Mouse (Mus musculus) MEL (cell line): ENCODE data around the gene Gpr34. TPM values are rescaled to one million over a fixed set of nuclear protein-coding genes. Genes with fewer than 3 reads are reported as not detected.

ENCODE experiments used
- DNase-seq: peaks from one replicate; pipeline ENCODE4 v3.0.0; 2011; ENCODE audit warnings: low read depth, low spot score
- H3K27ac ChIP-seq: 2 replicates; pipeline ENCODE4 v1.5.1; 2012; ENCODE audit warnings: low read depth, mild to moderate bottlenecking, control low read depth, low read length, moderate library complexity; ENCODE audit not compliant: control insufficient read depth
- H3K27me3 ChIP-seq, 2 experiments: fragments of 150-350 bp in 1 of 2; sonication (generic) in 1 of 2; 2 replicates each; pipeline ENCODE4 v1.6.1; 2012; ENCODE audit warnings: low read length in 2 of 2, mild to moderate bottlenecking in 2 of 2, improper control_type of control experiment in 1 of 2, moderate library complexity in 1 of 2; ENCODE audit not compliant: insufficient read depth in 2 of 2, control insufficient read depth in 1 of 2
- H3K36me3 ChIP-seq, 2 experiments: 2 replicates each; pipeline ENCODE4 v1.6.1; 2012 to 2014; ENCODE audit warnings: low read length in 2 of 2, improper control_type of control experiment in 1 of 2, inconsistent platforms in 1 of 2, mild to moderate bottlenecking in 1 of 2; ENCODE audit not compliant: insufficient read depth in 2 of 2, control insufficient read depth in 1 of 2
- H3K4me1 ChIP-seq, 2 experiments: fragments of 150-350 bp in 1 of 2; sonication (generic) in 1 of 2; 2 replicates each; pipeline ENCODE4 v1.6.1; 2012; ENCODE audit warnings: low read length in 2 of 2, improper control_type of control experiment in 1 of 2, mild to moderate bottlenecking in 1 of 2; ENCODE audit not compliant: insufficient read depth in 2 of 2, control insufficient read depth in 1 of 2
- H3K4me3 ChIP-seq, 2 experiments: fragments of 150-350 bp in 1 of 2; sonication (generic) in 1 of 2; 2 replicates each; pipeline ENCODE4 v1.5.1; 2012; ENCODE audit warnings: low read depth in 2 of 2, low read length in 2 of 2, mild to moderate bottlenecking in 2 of 2, moderate library complexity in 2 of 2, control low read depth in 1 of 2, improper control_type of control experiment in 1 of 2; ENCODE audit not compliant: control insufficient read depth in 1 of 2, insufficient read depth in 1 of 2
- H3K79me2 ChIP-seq: 2 replicates; pipeline ENCODE4 v1.6.1; 2012; ENCODE audit warnings: mild to moderate bottlenecking, low read length, moderate library complexity; ENCODE audit not compliant: control insufficient read depth, poor library complexity, insufficient read depth
- H3K9ac ChIP-seq: 2 replicates; pipeline ENCODE4 v1.6.1; 2012; ENCODE audit warnings: low read depth, mild to moderate bottlenecking, control low read depth, low read length, moderate library complexity; ENCODE audit not compliant: control insufficient read depth, poor library complexity, severe bottlenecking
- H3K9me3 ChIP-seq: fragments of 150-350 bp; sonication (generic); replicated peaks from 2 replicates; pipeline ENCODE4 v1.6.1; 2012; ENCODE audit warnings: mild to moderate bottlenecking, low read length, improper control_type of control experiment, moderate library complexity; ENCODE audit not compliant: insufficient read depth
- CHD1 ChIP-seq: IDR thresholded peaks from 2 replicates; pipeline ENCODE4 v1.6.1; 2012; ENCODE audit warnings: low read depth, mild to moderate bottlenecking, inconsistent platforms, low read length, improper control_type of control experiment
- CTCF ChIP-seq, 3 experiments: IDR thresholded peaks in 2 of 3; conservative IDR thresholded peaks in 1 of 3; 2 replicates each; pipeline ENCODE4 v1.5.1; 2011 to 2012; ENCODE audit warnings: low read length in 3 of 3, low read depth in 2 of 3, mild to moderate bottlenecking in 2 of 3, improper control_type of control experiment in 1 of 3, inconsistent platforms in 1 of 3, mixed read lengths in 1 of 3, moderate library complexity in 1 of 3; ENCODE audit not compliant: control insufficient read depth in 1 of 3, insufficient read depth in 1 of 3, poor library complexity in 1 of 3, severe bottlenecking in 1 of 3
- E2F4 ChIP-seq: IDR thresholded peaks from 2 replicates; pipeline ENCODE4 v1.6.1; 2011; ENCODE audit warnings: low read depth, low read length, improper control_type of control experiment, borderline replicate concordance
- ELF1 ChIP-seq: IDR thresholded peaks from 2 replicates; pipeline ENCODE4 v1.6.1; 2014; ENCODE audit warnings: low read depth, mild to moderate bottlenecking, inconsistent platforms, low read length, improper control_type of control experiment, moderate library complexity
- ETS1 ChIP-seq: IDR thresholded peaks from 2 replicates; pipeline ENCODE4 v1.6.1; 2012; ENCODE audit warnings: low read depth, mild to moderate bottlenecking, inconsistent platforms, low read length, improper control_type of control experiment, moderate library complexity
- GABPA ChIP-seq: IDR thresholded peaks from 2 replicates; pipeline ENCODE4 v1.6.1; 2012; ENCODE audit warnings: low read depth, mild to moderate bottlenecking, inconsistent platforms, low read length, improper control_type of control experiment, moderate library complexity
- GATA1 ChIP-seq: IDR thresholded peaks from 2 replicates; pipeline ENCODE4 v1.6.1; 2011; ENCODE audit warnings: low read depth, low read length, improper control_type of control experiment
- HCFC1 ChIP-seq: IDR thresholded peaks from 2 replicates; pipeline ENCODE4 v1.6.1; 2012; ENCODE audit warnings: low read depth, mild to moderate bottlenecking, inconsistent platforms, low read length, improper control_type of control experiment, moderate library complexity
- MAFK ChIP-seq: IDR thresholded peaks from 2 replicates; pipeline ENCODE4 v1.6.1; 2011; ENCODE audit warnings: low read depth, mild to moderate bottlenecking, low read length, improper control_type of control experiment, borderline replicate concordance
- MEF2A ChIP-seq: IDR thresholded peaks from 2 replicates; pipeline ENCODE4 v1.6.1; 2014; ENCODE audit warnings: low read depth, mild to moderate bottlenecking, inconsistent platforms, low read length, improper control_type of control experiment; ENCODE audit not compliant: poor library complexity, insufficient replicate concordance, severe bottlenecking; ENCODE audit errors: extremely low read depth
- MXI1 ChIP-seq: IDR thresholded peaks from 2 replicates; pipeline ENCODE4 v1.6.1; 2011; ENCODE audit warnings: mild to moderate bottlenecking, low read depth, low read length, improper control_type of control experiment
- NRF1 ChIP-seq: IDR thresholded peaks from 2 replicates; pipeline ENCODE4 v1.6.1; 2014; ENCODE audit warnings: low read depth, mild to moderate bottlenecking, inconsistent platforms, low read length, improper control_type of control experiment, moderate library complexity; ENCODE audit not compliant: poor library complexity, insufficient read depth, severe bottlenecking
- POLR2A ChIP-seq, 2 experiments: IDR thresholded peaks; 2 replicates each; pipeline ENCODE4 v1.6.1; 2011 to 2012; ENCODE audit warnings: low read length in 2 of 2, mild to moderate bottlenecking in 2 of 2, control low read depth in 1 of 2, improper control_type of control experiment in 1 of 2, low read depth in 1 of 2, moderate library complexity in 1 of 2; ENCODE audit not compliant: control insufficient read depth in 1 of 2, insufficient read depth in 1 of 2, poor library complexity in 1 of 2
- POLR2AphosphoS2 ChIP-seq: IDR thresholded peaks from 2 replicates; pipeline ENCODE4 v1.6.1; 2011; ENCODE audit warnings: low read length, improper control_type of control experiment
- POLR2AphosphoS5 ChIP-seq: IDR thresholded peaks from 2 replicates; pipeline ENCODE4 v1.6.1; 2012; ENCODE audit warnings: low read depth, borderline replicate concordance, mild to moderate bottlenecking, inconsistent platforms, low read length, moderate library complexity, mixed read lengths
- UBTF ChIP-seq: IDR thresholded peaks from 2 replicates; pipeline ENCODE4 v1.6.1; 2012; ENCODE audit warnings: low read depth, mild to moderate bottlenecking, inconsistent platforms, low read length, improper control_type of control experiment, moderate library complexity, borderline replicate concordance; ENCODE audit not compliant: insufficient read depth
- USF1 ChIP-seq: IDR thresholded peaks from 2 replicates; pipeline ENCODE4 v1.6.1; 2014; ENCODE audit warnings: low read depth, mild to moderate bottlenecking, inconsistent platforms, low read length, improper control_type of control experiment, moderate library complexity
- USF2 ChIP-seq, 2 experiments: IDR thresholded peaks; 2 replicates each; pipeline ENCODE4 v1.6.1; 2011 to 2012; ENCODE audit warnings: improper control_type of control experiment in 2 of 2, low read length in 2 of 2, borderline replicate concordance in 1 of 2, inconsistent platforms in 1 of 2, low read depth in 1 of 2, mild to moderate bottlenecking in 1 of 2; ENCODE audit not compliant: insufficient read depth in 1 of 2
- ZKSCAN1 ChIP-seq: IDR thresholded peaks from 2 replicates; pipeline ENCODE4 v1.6.1; 2012; ENCODE audit warnings: low read depth, mild to moderate bottlenecking, inconsistent platforms, low read length, improper control_type of control experiment, moderate library complexity
- polyA plus RNA-seq, 2 experiments: library from polyadenylated mRNA; stranded (reverse) in 1 of 2; unstranded in 1 of 2; fragments of >175 nt in 1 of 2; fragments of >200 nt in 1 of 2; gene quantifications; 2 replicates each; pipeline versions ENCODE4 v1.2.1 to v1.2.4; 2012; ENCODE audit warnings: low replicate concordance in 2 of 2, low read depth in 1 of 2; ENCODE audit not compliant: insufficient read length in 2 of 2, insufficient read depth in 1 of 2, missing spikeins in 1 of 2
- total RNA-seq: library from RNA; depleted of rRNA; stranded (reverse); fragments of 300-350 nt; gene quantifications from 2 replicates; pipeline ENCODE4 v1.2.3, GENCODE M21; 2012

Gpr34 gene
- total and polyA plus RNA-seq, 3 experiments: 0.04 TPM; not detected in 2

DNA sequence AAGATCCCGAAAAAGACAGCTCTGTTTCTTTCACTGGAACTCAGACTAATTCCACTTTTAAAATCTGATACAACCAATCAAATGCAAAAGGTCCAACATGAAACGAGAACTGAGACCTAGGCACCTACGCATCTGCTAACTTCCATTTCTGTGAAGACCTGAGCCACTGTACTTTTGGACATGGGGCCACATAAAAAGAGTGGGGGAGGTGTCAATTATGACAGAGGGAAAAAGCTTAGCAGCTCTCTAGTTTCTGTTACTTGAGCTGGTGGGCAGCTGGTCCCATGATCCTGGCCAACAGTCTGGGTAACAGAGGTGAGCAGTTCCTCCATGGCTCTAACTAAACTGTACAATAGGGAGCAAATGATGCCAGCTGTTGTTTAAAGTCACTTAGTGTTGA lies 41.1 kb downstream of the Gpr34 start:
- peaks cover 10 to 15% of the 10 kb centered on the region in 2 experiments for H3K4me1 ChIP-seq
- H3K79me2 ChIP-seq: no peaks in the 10 kb centered on the region
- H3K9ac ChIP-seq: no peak overlapping the region
- H3K36me3 ChIP-seq: peaks cover 0 to 26% of the 10 kb centered on the region in 2 experiments; a peak in 2 of 4 replicates
- H3K27ac ChIP-seq: no peak overlapping the region
- TF ChIP-seq CTCF (IDR thresholded peaks at IDR 0.05 in 2 of 3, conservative IDR thresholded peaks at IDR 0.05 in 1 of 3; ENCODE audit: control insufficient read depth in 1 of 3, insufficient read depth in 1 of 3, low read depth in 2 of 3, low read length in 3 of 3, poor library complexity in 1 of 3, severe bottlenecking in 1 of 3): no peak
- no peak for TF ChIP-seq POLR2A (IDR thresholded peaks at IDR 0.05; ENCODE audit: control insufficient read depth in 1 of 2, insufficient read depth in 1 of 2, low read depth in 1 of 2, low read length in 2 of 2, poor library complexity in 1 of 2)
- TF ChIP-seq CHD1: no peak
- no peak for TF ChIP-seq ETS1
- no peak for TF ChIP-seq POLR2AphosphoS2
- TF ChIP-seq MXI1: no peak
- no peak for DNase-seq
- no peaks in the 10 kb centered on the region for H3K27me3 ChIP-seq
- H3K9me3 ChIP-seq: no peaks in the 10 kb centered on the region
- no peak overlapping the region for H3K4me3 ChIP-seq

DNA sequence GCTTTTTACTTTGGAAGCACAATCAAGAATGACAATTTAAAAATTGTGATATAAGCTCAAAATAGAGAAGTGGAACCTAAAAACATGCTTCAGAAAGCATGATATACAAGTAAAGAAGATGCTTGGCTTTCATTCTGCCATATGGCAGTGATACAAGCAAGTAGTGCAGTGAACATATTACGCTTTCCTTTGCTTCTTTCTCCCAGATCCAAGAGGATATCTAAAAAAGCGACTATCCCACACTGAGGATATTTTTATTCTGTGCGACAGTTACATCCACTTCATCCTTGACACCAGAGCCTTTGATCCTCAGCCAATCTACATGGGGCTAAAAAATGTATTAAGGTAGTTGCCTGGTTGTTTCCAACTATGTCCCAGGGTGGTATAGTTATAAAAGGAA lies 49.9 kb downstream of the Gpr34 start:
- no peak overlapping the region for H3K27ac ChIP-seq
- no peak for TF ChIP-seq USF1
- no peak for TF ChIP-seq GATA1
- TF ChIP-seq NRF1: no peak
- no peak for TF ChIP-seq UBTF
- TF ChIP-seq ZKSCAN1: no peak
- no peak for TF ChIP-seq CHD1
- no peak for TF ChIP-seq POLR2AphosphoS2
- TF ChIP-seq MXI1: no peak
- TF ChIP-seq CTCF (IDR thresholded peaks at IDR 0.05 in 2 of 3, conservative IDR thresholded peaks at IDR 0.05 in 1 of 3; ENCODE audit: control insufficient read depth in 1 of 3, insufficient read depth in 1 of 3, low read depth in 2 of 3, low read length in 3 of 3, poor library complexity in 1 of 3, severe bottlenecking in 1 of 3): no peak
- TF ChIP-seq ELF1: no peak
- no peak for TF ChIP-seq GABPA
- TF ChIP-seq E2F4: no peak
- no peak for TF ChIP-seq MEF2A
- no peak for TF ChIP-seq POLR2AphosphoS5
- TF ChIP-seq USF2 (IDR thresholded peaks at IDR 0.05; ENCODE audit: borderline replicate concordance in 1 of 2, insufficient read depth in 1 of 2, low read depth in 1 of 2, low read length in 2 of 2): no peak
- no peak for TF ChIP-seq POLR2A (IDR thresholded peaks at IDR 0.05; ENCODE audit: control insufficient read depth in 1 of 2, insufficient read depth in 1 of 2, low read depth in 1 of 2, low read length in 2 of 2, poor library complexity in 1 of 2)
- TF ChIP-seq MAFK: no peak
- TF ChIP-seq HCFC1: no peak
- DNase-seq: no peak
- H3K9me3 ChIP-seq: no peaks in the 10 kb centered on the region
- H3K4me3 ChIP-seq: no peak overlapping the region
- H3K36me3 ChIP-seq: peaks cover 0 to 6% of the 10 kb centered on the region in 2 experiments; a peak in 2 of 4 replicates
- no peak overlapping the region for H3K9ac ChIP-seq
- H3K79me2 ChIP-seq: no peaks in the 10 kb centered on the region
- no peaks in the 10 kb centered on the region for H3K27me3 ChIP-seq
- H3K4me1 ChIP-seq: peaks cover 0 to 7% of the 10 kb centered on the region in 2 experiments; a peak in 2 of 4 replicates
